Comparison of ENCODE assay signal across 24 mouse cellular contexts in the genomic region with DNA sequence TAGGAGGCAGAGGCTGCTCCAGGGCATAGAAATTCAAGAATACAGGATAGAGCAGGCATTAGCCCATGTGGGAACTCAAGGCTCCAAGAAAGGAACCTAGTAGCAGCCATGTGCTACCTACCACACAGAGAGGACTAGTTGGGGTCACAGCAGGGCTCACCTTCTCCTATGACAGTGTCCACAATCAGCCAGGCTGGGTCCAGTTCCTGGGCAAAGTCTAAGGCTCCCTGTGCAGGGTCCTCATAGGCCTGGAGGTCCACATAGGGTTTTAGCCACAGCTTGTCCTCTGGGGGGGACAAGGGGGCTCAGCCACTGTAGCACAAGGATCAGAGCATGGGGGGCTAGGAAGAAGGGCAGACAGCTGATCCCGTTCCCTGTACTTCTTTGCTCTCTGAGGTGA. TPM values are rescaled to one million over a fixed set of nuclear protein-coding genes. Genes with fewer than 3 reads are reported as not detected.
DNase-seq lines count a peak whose midpoint lies in the region; ATAC-seq and TF ChIP-seq lines count a peak whose summit lies in the region.
"Had no signal": no experiment of that assay in that cellular context is flagged by ENCODE, and none has a peak within 500 bp of the region (broad histone marks: within the 10 kb centered on the region; RNA-seq: fewer than 3 reads in every experiment).

No protein-coding gene starts in this region.

- peak overlapping the region; percentile 72 for H3K27ac ChIP-seq in heart, embryonic 13.5 days (replicated peaks)
- H3K27ac ChIP-seq in lung, postnatal 0 days (ENCODE audit: low read length), result peak overlapping the region; percentile 62
- H3K27ac ChIP-seq in heart, embryonic 15.5 days, result peak overlapping the region; percentile 59
- no peak overlapping the region for H3K27ac ChIP-seq in liver, embryonic 14.5 days
- H3K27ac ChIP-seq: embryonic facial prominence, embryonic 12.5 days; hindbrain, embryonic 14.5 days; layer of hippocampus, adult 2 months; limb, embryonic 10.5 days had no signal

- peaks cover 49% of the 10 kb centered on the region for H3K36me3 ChIP-seq in heart, embryonic 13.5 days
- H3K36me3 ChIP-seq in lung, postnatal 0 days (ENCODE audit: insufficient read depth, low read length), result peaks cover 26% of the 10 kb centered on the region
- H3K36me3 ChIP-seq in heart, embryonic 15.5 days, result peaks cover 34% of the 10 kb centered on the region
- H3K36me3 ChIP-seq in liver, embryonic 14.5 days (replicated peaks; ENCODE audit: control insufficient read depth, insufficient read depth, low read depth), result no peaks in the 10 kb centered on the region

- TF ChIP-seq CTCF in lung, postnatal 0 days (IDR thresholded peaks at IDR 0.05), result no peak
- TF ChIP-seq CTCF in liver, embryonic 14.5 days (IDR thresholded peaks at IDR 0.05; ENCODE audit: low read depth), result no peak

- ATAC-seq in heart, embryonic 13.5 days (ENCODE audit: extremely low read depth, insufficient number of reproducible peaks, low FRiP score, low TSS enrichment), result no peak
- ATAC-seq in lung, postnatal 0 days, result peak; percentile 7
- no peak; the same call in 1 of the 2 replicates for ATAC-seq in heart, embryonic 15.5 days (replicated peaks; ENCODE audit: insufficient number of reproducible peaks, insufficient read depth, low FRiP score, low read depth)
- ATAC-seq in liver, embryonic 14.5 days (ENCODE audit: insufficient read depth), result peak; percentile 24; the same call in 1 of the 2 replicates
- ATAC-seq: forebrain, embryonic 16.5 days; intestine, postnatal 0 days had no signal

- no peak for TF ChIP-seq EP300 in lung, postnatal 0 days (IDR thresholded peaks at IDR 0.05)
- no peak for TF ChIP-seq EP300 in liver, embryonic 14.5 days (IDR thresholded peaks at IDR 0.05; ENCODE audit: low read depth)

- H3K9ac ChIP-seq in heart, embryonic 13.5 days, result peak overlapping the region; percentile 50
- no peak overlapping the region for H3K9ac ChIP-seq in lung, postnatal 0 days (replicated peaks; ENCODE audit: low read depth)
- H3K9ac ChIP-seq in heart, embryonic 15.5 days, result no peak overlapping the region
- H3K9ac ChIP-seq in liver, embryonic 14.5 days (replicated peaks), result no peak overlapping the region
- H3K9ac ChIP-seq: embryonic facial prominence, embryonic 12.5 days; hindbrain, embryonic 14.5 days had no signal

- H3K9me3 ChIP-seq in heart, embryonic 13.5 days, result no peaks in the 10 kb centered on the region
- H3K9me3 ChIP-seq in lung, postnatal 0 days (ENCODE audit: low read length), result no peaks in the 10 kb centered on the region
- H3K9me3 ChIP-seq in heart, embryonic 15.5 days (replicated peaks), result no peaks in the 10 kb centered on the region
- no peaks in the 10 kb centered on the region for H3K9me3 ChIP-seq in liver, embryonic 14.5 days (ENCODE audit: control insufficient read depth, low read length)
- H3K9me3 ChIP-seq: embryonic facial prominence, embryonic 12.5 days; limb, embryonic 10.5 days had no signal

- H3K27me3 ChIP-seq in heart, embryonic 13.5 days (replicated peaks), result no peaks in the 10 kb centered on the region
- no peaks in the 10 kb centered on the region for H3K27me3 ChIP-seq in lung, postnatal 0 days (replicated peaks; ENCODE audit: insufficient read depth, low read length)
- no peaks in the 10 kb centered on the region for H3K27me3 ChIP-seq in heart, embryonic 15.5 days
- H3K27me3 ChIP-seq in liver, embryonic 14.5 days (ENCODE audit: control insufficient read depth, insufficient read depth, low read length), result no peaks in the 10 kb centered on the region
- H3K27me3 ChIP-seq: embryonic facial prominence, embryonic 12.5 days had no signal

- no peak for DNase-seq in heart, adult 8-10 months (ENCODE audit: low spot score)
- DNase-seq in lung, postnatal 0 days (ENCODE audit: low spot score), result no peak
- DNase-seq in lung, postnatal 36 days, result no peak
- DNase-seq in liver, embryonic 14.5 days (ENCODE audit: low read depth in 3 of 3, low spot score in 3 of 3), result no peak
- DNase-seq in embryo, embryonic 11 days, result no peak
- DNase-seq: adrenal gland, postnatal 14 days; kidney, postnatal 10 days; lung, adult 2 months; thymus, adult 18-20 months had no signal

- peaks cover 67% of the 10 kb centered on the region for H3K4me1 ChIP-seq in heart, embryonic 13.5 days
- no peaks in the 10 kb centered on the region; the same call in 1 of the 2 replicates for H3K4me1 ChIP-seq in lung, postnatal 0 days (ENCODE audit: insufficient read depth, low read depth, low read length)
- peaks cover 50% of the 10 kb centered on the region for H3K4me1 ChIP-seq in heart, embryonic 15.5 days (replicated peaks)
- peaks cover 0 to 6% of the 10 kb centered on the region in 2 experiments; a peak in 2 of 4 replicates for H3K4me1 ChIP-seq in liver, embryonic 14.5 days (replicated peaks; ENCODE audit: control insufficient read depth in 2 of 2, insufficient read depth in 2 of 2, low read length in 1 of 2)
- H3K4me1 ChIP-seq: embryonic facial prominence, embryonic 12.5 days had no signal

- WGBS in heart, embryonic 13.5 days, result 62% methylated on average over 1 of the region's 1 CpGs
- WGBS in lung, postnatal 0 days, result 67% methylated on average over 1 of the region's 1 CpGs
- WGBS in heart, embryonic 15.5 days, result 57% methylated on average over 1 of the region's 1 CpGs
- WGBS in liver, embryonic 14.5 days (ENCODE audit: insufficient replicate concordance), result 47% methylated on average over 1 of the region's 1 CpGs

- H3K4me3 ChIP-seq in heart, embryonic 13.5 days, result no peak overlapping the region
- H3K4me3 ChIP-seq in lung, postnatal 0 days (ENCODE audit: low read depth, low read length), result no peak overlapping the region
- H3K4me3 ChIP-seq in heart, embryonic 15.5 days, result no peak overlapping the region
- H3K4me3 ChIP-seq in liver, embryonic 14.5 days (ENCODE audit: insufficient read depth in 1 of 2, low read depth in 2 of 2, low read length in 2 of 2), result no peak overlapping the region
- H3K4me3 ChIP-seq: embryonic facial prominence, embryonic 12.5 days; layer of hippocampus, adult 2 months; limb, embryonic 10.5 days had no signal

- H3K4me2 ChIP-seq in heart, embryonic 13.5 days, result no peak overlapping the region
- no peak overlapping the region for H3K4me2 ChIP-seq in lung, postnatal 0 days (replicated peaks; ENCODE audit: low read depth, low read length)
- H3K4me2 ChIP-seq in heart, embryonic 15.5 days, result no peak overlapping the region
- H3K4me2 ChIP-seq in liver, embryonic 14.5 days (ENCODE audit: low read depth), result no peak overlapping the region
- H3K4me2 ChIP-seq: embryonic facial prominence, embryonic 12.5 days; hindbrain, embryonic 14.5 days; midbrain, embryonic 11.5 days had no signal

RNA-seq across cellular contexts. Expression of a gene that starts 10.6 kb away (rescaled TPM):
- polyA plus RNA-seq in heart, embryonic 13.5 days (2015; fragmentation: Nextera tagmentation; extraction: Ambion mirVana), result 3.3 and 3.4 TPM in 2 replicates
- total RNA-seq in heart, adult 8-10 months (2022), result under 1 TPM; 0.19 to 0.37 (median 0.27) TPM
- polyA plus RNA-seq in lung, postnatal 0 days (2015; fragmentation: Nextera tagmentation; extraction: Ambion mirVana), result 21.8 TPM in 2 replicates
- 2.2 and 4.3 TPM in 2 replicates for polyA plus RNA-seq in heart, embryonic 15.5 days (2015; fragmentation: Nextera tagmentation; extraction: Ambion mirVana)
- 3.5 and 4.0 TPM in 2 replicates for polyA plus RNA-seq in liver, embryonic 14.5 days (2012; rRNA removed)
- 1.4 and 1.7 TPM in 2 replicates for polyA plus RNA-seq in liver, embryonic 14.5 days (2014; fragmentation: Nextera tagmentation; extraction: Ambion mirVana)
- total RNA-seq: common myeloid progenitor, adult 5-6 weeks; layer of hippocampus, adult 2 months had no signal

RNA-seq across cellular contexts. Expression of a gene that starts 13.1 kb away (rescaled TPM):
- polyA plus RNA-seq in heart, embryonic 13.5 days (2015; fragmentation: Nextera tagmentation; extraction: Ambion mirVana), result 156 and 173 TPM in 2 replicates
- total RNA-seq in heart, adult 8-10 months (2022), result 10 to 100 TPM; 39.3 to 47.4 (median 44.6) TPM
- 166 and 183 TPM in 2 replicates for polyA plus RNA-seq in lung, postnatal 0 days (2015; fragmentation: Nextera tagmentation; extraction: Ambion mirVana)
- 136 and 173 TPM in 2 replicates for polyA plus RNA-seq in heart, embryonic 15.5 days (2015; fragmentation: Nextera tagmentation; extraction: Ambion mirVana)
- 26.7 and 27.7 TPM in 2 replicates for polyA plus RNA-seq in liver, embryonic 14.5 days (2012; rRNA removed)
- 30.2 and 36.5 TPM in 2 replicates for polyA plus RNA-seq in liver, embryonic 14.5 days (2014; fragmentation: Nextera tagmentation; extraction: Ambion mirVana)

RNA-seq across cellular contexts. Expression of a gene that starts 37.5 kb away (rescaled TPM):
- polyA plus RNA-seq in heart, embryonic 13.5 days (2015; fragmentation: Nextera tagmentation; extraction: Ambion mirVana), result not detected in 2 replicates
- not detected for total RNA-seq in heart, adult 8-10 months (2022)
- 0.15 TPM in 1 of 2 replicates, not detected in the other for polyA plus RNA-seq in lung, postnatal 0 days (2015; fragmentation: Nextera tagmentation; extraction: Ambion mirVana)
- polyA plus RNA-seq in heart, embryonic 15.5 days (2015; fragmentation: Nextera tagmentation; extraction: Ambion mirVana), result not detected in 2 replicates
- not detected in 2 replicates for polyA plus RNA-seq in liver, embryonic 14.5 days (2012; rRNA removed)
- polyA plus RNA-seq in liver, embryonic 14.5 days (2014; fragmentation: Nextera tagmentation; extraction: Ambion mirVana), result not detected in 2 replicates
- total RNA-seq: common myeloid progenitor, adult 5-6 weeks; layer of hippocampus, adult 2 months; left cerebral cortex, adult 18-20 months had no signal
- polyA plus RNA-seq: C2C12; embryonic facial prominence, embryonic 12.5 days; forebrain, embryonic 16.5 days; hindbrain, embryonic 14.5 days; intestine, postnatal 0 days; limb, embryonic 10.5 days; midbrain, embryonic 11.5 days; small intestine, adult 2 months had no signal

RNA-seq across cellular contexts. Expression of a gene that starts 38.1 kb away (rescaled TPM):
- 0.17 TPM in 2 replicates for polyA plus RNA-seq in heart, embryonic 13.5 days (2015; fragmentation: Nextera tagmentation; extraction: Ambion mirVana)
- under 1 TPM; 0.44 to 0.82 (median 0.51) TPM for total RNA-seq in heart, adult 8-10 months (2022)
- polyA plus RNA-seq in lung, postnatal 0 days (2015; fragmentation: Nextera tagmentation; extraction: Ambion mirVana), result not detected in 2 replicates
- 0.10 and 0.24 TPM in 2 replicates for polyA plus RNA-seq in heart, embryonic 15.5 days (2015; fragmentation: Nextera tagmentation; extraction: Ambion mirVana)
- 0.08 TPM in 2 replicates for polyA plus RNA-seq in liver, embryonic 14.5 days (2012; rRNA removed)
- polyA plus RNA-seq in liver, embryonic 14.5 days (2014; fragmentation: Nextera tagmentation; extraction: Ambion mirVana), result 0.06 TPM in 1 of 2 replicates, not detected in the other
- total RNA-seq: common myeloid progenitor, adult 5-6 weeks; neutrophil, adult 5-6 weeks had no signal

RNA-seq across cellular contexts. Expression of a gene that starts 42.7 kb away (rescaled TPM):
- polyA plus RNA-seq in heart, embryonic 13.5 days (2015; fragmentation: Nextera tagmentation; extraction: Ambion mirVana), result not detected in 2 replicates
- total RNA-seq in heart, adult 8-10 months (2022), result under 1 TPM in 1 of 4 experiments, not detected in 3; 0.25 TPM
- polyA plus RNA-seq in lung, postnatal 0 days (2015; fragmentation: Nextera tagmentation; extraction: Ambion mirVana), result 0.18 TPM in 1 of 2 replicates, not detected in the other
- not detected in 2 replicates for polyA plus RNA-seq in heart, embryonic 15.5 days (2015; fragmentation: Nextera tagmentation; extraction: Ambion mirVana)
- not detected in 2 replicates for polyA plus RNA-seq in liver, embryonic 14.5 days (2012; rRNA removed)
- polyA plus RNA-seq in liver, embryonic 14.5 days (2014; fragmentation: Nextera tagmentation; extraction: Ambion mirVana), result not detected in 2 replicates
- total RNA-seq: common myeloid progenitor, adult 5-6 weeks; gastrocnemius, postnatal 4 days; layer of hippocampus, adult 2 months; left cerebral cortex, adult 18-20 months had no signal
- polyA plus RNA-seq: C2C12; embryonic facial prominence, embryonic 12.5 days; forebrain, embryonic 16.5 days; hindbrain, embryonic 14.5 days; intestine, postnatal 0 days; limb, embryonic 10.5 days; midbrain, embryonic 11.5 days; small intestine, adult 2 months had no signal

Comparison
In these comparisons a context has a peak if more than half of its experiments do, and no peak if none do; other contexts are left out.
1. ATAC-seq: peak in lung, postnatal 0 days (single experiment) and liver, embryonic 14.5 days (single experiment); none in heart, embryonic 13.5 days (single experiment) and heart, embryonic 15.5 days (single experiment).